Mouse (Mus musculus) liver, adult 2 months (tissue): ENCODE measurements at regions not wholly inside any gene's neighbourhood (a gene's known extent, or its start where the extent isn't known, plus 50 kb on each side); places are given as distances from the start of the nearest gene placed in this dataset.

Experiments used
- DNase-seq: peaks from one replicate; pipeline ENCODE4 v3.0.0-alpha.2; 2011; ENCODE audit warnings: low read depth, low spot score; ENCODE audit errors: extremely low read depth
- H3K27ac ChIP-seq: fragments of 200-500 bp; replicated peaks from 2 replicates; pipeline ENCODE4 v1.5.1; 2012; ENCODE audit warnings: low read depth, mild to moderate bottlenecking, control low read depth, inconsistent platforms, low read length; ENCODE audit not compliant: insufficient read depth
- H3K27me3 ChIP-seq: fragments of 200-500 bp; 2 replicates; pipeline ENCODE4 v1.6.1; 2012; ENCODE audit warnings: mild to moderate bottlenecking, moderate library complexity, low read length, inconsistent platforms; ENCODE audit not compliant: control insufficient read depth, insufficient read depth
- H3K36me3 ChIP-seq: fragments of 200-500 bp; 2 replicates; pipeline ENCODE4 v1.6.1; 2012; ENCODE audit warnings: low read length, inconsistent platforms; ENCODE audit not compliant: control insufficient read depth, insufficient read depth
- H3K4me1 ChIP-seq: fragments of 200-500 bp; 2 replicates; pipeline ENCODE4 v1.6.1; 2011; ENCODE audit warnings: low read length; ENCODE audit not compliant: control insufficient read depth, insufficient read depth
- H3K4me3 ChIP-seq: fragments of 200-500 bp; 2 replicates; pipeline ENCODE4 v1.5.1; 2011; ENCODE audit warnings: low read depth, mild to moderate bottlenecking, control low read depth, low read length, moderate library complexity; ENCODE audit not compliant: insufficient read depth
- H3K79me2 ChIP-seq: fragments of 200-500 bp; 2 replicates; pipeline ENCODE4 v1.6.1; 2012; ENCODE audit warnings: inconsistent platforms, mild to moderate bottlenecking, low read length, moderate library complexity; ENCODE audit not compliant: control insufficient read depth, insufficient read depth
- H3K9ac ChIP-seq: fragments of 200-500 bp; 2 replicates; pipeline ENCODE4 v1.6.1; 2012; ENCODE audit warnings: low read depth, mild to moderate bottlenecking, control low read depth, inconsistent platforms, low read length
- CTCF ChIP-seq: fragments of 200-500 bp; IDR thresholded peaks from 2 replicates; pipeline ENCODE4 v1.5.1; 2011; ENCODE audit warnings: low read depth, low read length, control low read depth
- POLR2A ChIP-seq: fragments of 200-500 bp; IDR thresholded peaks from 2 replicates; pipeline ENCODE4 v1.6.1; 2011; ENCODE audit warnings: low read length, control low read depth; ENCODE audit not compliant: insufficient read depth; ENCODE audit errors: extremely low read depth
- WGBS: fragments of 180-500 bp; shearing (Covaris S2); methylation state at CpG from one replicate; pipeline ENCODE4 v1.1.7; 2018; 5-methylcytosine and 5-hydroxymethylcytosine counted together

DNA sequence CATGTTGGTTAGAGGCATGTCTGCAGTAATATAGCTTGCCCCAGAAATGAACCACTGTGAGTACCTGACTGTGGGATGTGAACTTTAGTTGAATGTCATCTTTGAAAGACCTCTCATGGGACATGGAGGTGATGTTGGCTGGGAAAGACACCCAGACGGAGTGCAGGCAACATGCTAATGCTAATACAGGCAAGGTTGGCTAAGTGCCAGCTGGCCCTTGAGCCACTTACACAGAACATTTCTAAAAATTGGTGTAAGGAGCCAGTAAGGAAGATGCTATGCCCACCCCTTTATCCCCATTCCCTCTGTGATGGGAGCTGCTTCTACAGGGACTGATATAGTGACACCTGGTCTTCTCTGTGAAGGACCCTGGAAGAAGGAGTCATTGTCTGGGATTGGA, 656.5 kb downstream of the Tns3 start:
- no peak overlapping the region for H3K4me3 ChIP-seq
- no peak for DNase-seq

DNA sequence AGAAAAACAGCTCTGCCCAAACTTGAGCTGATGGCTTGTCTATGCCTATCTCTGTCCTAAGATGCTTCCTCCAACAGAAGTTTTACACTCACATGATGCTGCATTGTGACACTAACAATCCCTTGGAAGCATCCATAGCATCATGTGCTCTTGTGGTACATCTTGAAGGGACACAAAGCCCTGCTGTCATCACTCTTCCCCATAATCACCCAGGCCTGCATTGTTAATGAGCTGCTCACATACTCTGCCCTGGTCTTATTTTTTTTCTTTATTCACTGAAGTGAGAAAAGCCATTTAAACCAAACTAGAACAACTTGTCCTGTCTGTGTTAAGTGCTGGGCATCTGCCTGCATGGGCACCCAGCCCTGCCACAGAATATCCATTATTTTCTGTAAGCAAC, 683.3 kb downstream of the Tns3 start:
- Histone ChIP-seq H3K27me3 (no peaks in the 10 kb centered on the region), H3K4me3 (no peak overlapping the region), H3K9ac (no peak overlapping the region), H3K36me3 (no peaks in the 10 kb centered on the region), H3K79me2 (no peaks in the 10 kb centered on the region), H3K4me1 (no peaks in the 10 kb centered on the region), H3K27ac (no peak overlapping the region)
- DNase-seq: no peak
- TF ChIP-seq CTCF: no peak
- TF ChIP-seq POLR2A: no peak

More for the DNA sequence above, 656.5 kb downstream of the Tns3 start:
- H3K4me1 ChIP-seq: no peaks in the 10 kb centered on the region
- H3K27me3 ChIP-seq: no peaks in the 10 kb centered on the region
- 81% methylated on average over 1 of the region's 1 CpGs for WGBS
- no peaks in the 10 kb centered on the region for H3K79me2 ChIP-seq
- TF ChIP-seq POLR2A (no peak), CTCF (no peak)
- no peak overlapping the region for H3K27ac ChIP-seq
- no peaks in the 10 kb centered on the region for H3K36me3 ChIP-seq
- H3K9ac ChIP-seq: no peak overlapping the region

DNA sequence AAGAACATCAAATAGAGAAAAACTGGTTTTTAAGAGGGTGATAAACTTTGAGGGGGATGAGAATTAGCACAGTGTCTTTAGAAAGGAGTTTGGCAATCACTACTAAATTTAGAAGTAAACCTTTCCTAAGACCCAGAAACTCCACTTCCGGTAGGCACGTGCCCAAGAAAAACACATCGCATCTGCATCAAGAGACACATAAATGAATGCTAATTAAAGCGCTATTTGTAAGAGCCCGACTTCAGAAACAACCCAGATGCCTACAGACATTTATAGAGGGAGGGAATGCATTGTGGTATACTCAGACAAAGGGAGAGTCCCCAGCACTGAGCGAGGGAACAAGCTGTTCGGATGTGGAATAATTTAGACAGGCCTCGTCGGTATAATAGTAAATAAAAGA, 688.5 kb downstream of the Tns3 start:
- no peak for TF ChIP-seq CTCF
- no peak for TF ChIP-seq POLR2A
- Histone ChIP-seq H3K79me2 (no peaks in the 10 kb centered on the region), H3K4me3 (no peak overlapping the region), H3K27me3 (no peaks in the 10 kb centered on the region), H3K36me3 (no peaks in the 10 kb centered on the region), H3K27ac (no peak overlapping the region), H3K4me1 (no peaks in the 10 kb centered on the region), H3K9ac (no peak overlapping the region)
- 76% methylated on average over 9 of the region's 9 CpGs for WGBS
- no peak for DNase-seq

DNA sequence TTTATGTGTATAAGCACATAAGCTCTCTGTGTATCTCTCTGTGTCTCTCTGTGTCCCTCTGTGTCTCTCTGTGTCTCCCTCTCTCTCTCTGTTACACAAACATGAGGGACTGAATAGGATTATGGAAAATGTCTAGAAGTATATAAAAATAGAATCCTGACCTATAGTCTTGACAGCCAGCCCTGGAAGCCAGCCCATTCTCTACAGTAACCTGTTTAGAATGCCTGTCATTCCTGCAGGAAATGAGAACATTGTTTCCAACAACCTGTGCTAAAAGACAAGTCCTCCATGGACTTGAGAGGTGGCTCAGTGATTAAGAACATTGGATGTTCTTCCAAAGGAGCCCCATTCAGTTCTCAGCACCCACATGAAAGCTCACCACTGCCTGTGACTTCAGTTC, 714.4 kb downstream of the Tns3 start:
- Histone ChIP-seq H3K27ac (no peak overlapping the region), H3K36me3 (no peaks in the 10 kb centered on the region), H3K9ac (no peak overlapping the region), H3K79me2 (no peaks in the 10 kb centered on the region), H3K4me1 (no peaks in the 10 kb centered on the region), H3K4me3 (no peak overlapping the region), H3K27me3 (no peaks in the 10 kb centered on the region)
- no peak for TF ChIP-seq CTCF
- TF ChIP-seq POLR2A: no peak
- DNase-seq: no peak

DNA sequence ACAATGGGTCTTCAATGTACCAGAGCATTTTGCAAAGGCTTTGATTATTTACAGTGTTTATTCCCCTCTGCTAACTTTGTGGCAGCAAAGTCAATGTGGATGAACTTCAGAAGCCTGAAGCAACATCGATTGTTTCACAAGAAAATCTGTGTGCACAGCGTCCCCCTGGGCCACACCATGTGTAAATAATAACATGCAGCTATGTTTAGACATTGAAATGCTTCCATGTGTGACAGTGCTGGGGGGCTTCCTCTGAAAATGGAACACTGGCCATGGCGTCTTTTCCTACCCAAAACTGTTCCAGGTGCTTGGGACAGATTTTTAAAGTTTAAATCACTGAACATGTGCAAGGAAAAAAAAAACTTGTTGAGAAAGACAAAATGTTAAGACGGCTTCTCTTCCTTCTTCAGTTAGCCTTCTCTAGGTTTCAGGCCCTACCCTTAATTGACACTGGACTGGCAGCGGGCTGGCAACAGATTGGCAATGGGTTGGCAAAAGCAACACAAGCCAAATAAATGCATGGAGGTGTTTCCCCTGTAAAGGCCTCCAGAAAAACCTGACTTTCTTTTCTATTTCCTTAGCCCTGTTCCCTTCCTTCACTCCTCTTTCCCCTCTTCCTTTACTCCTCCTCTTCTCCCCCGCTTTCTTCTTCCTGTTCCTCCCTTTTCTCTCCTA, 715.0 kb downstream of the Tns3 start:
- H3K27ac ChIP-seq: no peak overlapping the region
- no peaks in the 10 kb centered on the region for H3K36me3 ChIP-seq
- H3K27me3 ChIP-seq: no peaks in the 10 kb centered on the region
- TF ChIP-seq CTCF (no peak), POLR2A (no peak)
- no peaks in the 10 kb centered on the region for H3K79me2 ChIP-seq
- WGBS: 75% methylated on average over 6 of the region's 6 CpGs
- no peak overlapping the region for H3K4me3 ChIP-seq
- DNase-seq: no peak
- H3K9ac ChIP-seq: no peak overlapping the region
- H3K4me1 ChIP-seq: no peaks in the 10 kb centered on the region

DNA sequence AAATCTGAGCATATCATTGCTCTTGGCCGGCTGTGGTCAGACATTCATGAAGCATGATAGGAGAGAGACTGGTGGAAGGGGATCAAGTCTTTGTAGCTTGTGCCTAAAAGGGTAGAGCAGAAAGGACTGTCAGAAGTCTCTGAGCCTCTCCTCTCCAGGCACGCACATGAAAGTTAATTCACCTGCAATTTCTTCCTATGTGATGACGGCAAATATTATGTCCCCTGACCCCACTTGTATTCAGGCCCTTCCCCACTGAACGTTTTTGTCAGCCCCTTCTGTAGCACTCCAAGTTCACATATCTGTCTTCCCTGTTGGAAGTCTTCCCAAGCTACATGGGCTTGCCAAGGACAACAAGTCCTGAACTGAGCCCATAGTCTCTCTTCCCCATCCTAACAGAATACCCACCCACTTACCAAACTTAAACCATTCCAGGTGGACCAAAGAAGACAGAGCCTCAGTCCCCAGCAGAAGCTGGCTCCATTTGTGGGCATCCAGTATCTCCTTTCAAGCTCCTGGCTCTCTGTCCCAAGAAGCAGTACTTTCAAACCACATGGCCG, 719.3 kb downstream of the Tns3 start:
- WGBS: 78% methylated on average over 5 of the region's 5 CpGs
- Histone ChIP-seq H3K79me2 (no peaks in the 10 kb centered on the region), H3K4me3 (no peak overlapping the region), H3K4me1 (no peaks in the 10 kb centered on the region), H3K27me3 (no peaks in the 10 kb centered on the region), H3K27ac (no peak overlapping the region), H3K36me3 (no peaks in the 10 kb centered on the region), H3K9ac (no peak overlapping the region)
- TF ChIP-seq CTCF (no peak), POLR2A (no peak)
- no peak for DNase-seq
